Mouse (Mus musculus): Measurements from ENCODE around the gene Plxdc1.

GRCm38 (mm10) chr11:98034061-98034460 lies 47.8 kb upstream of the Plxdc1 start:
- TF ChIP-seq CTCF (conservative IDR thresholded peaks at IDR 0.05; ENCODE audit: low read length) (no peak), NANOG (IDR thresholded peaks at IDR 0.05; ENCODE audit: borderline replicate concordance, low read length) (no peak), POU5F1 (IDR thresholded peaks at IDR 0.05; ENCODE audit: borderline replicate concordance, low read length) (no peak)

All from E14TG2a.4 (cell line).